Comparison of ENCODE assay signal across 23 mouse cellular contexts in genomic region chr13:4046841-4047240, GRCm38 (mm10).
"Had no signal": no experiment of that assay in that cellular context is flagged by ENCODE, and none has a peak within 500 bp of the region (broad histone marks: within the 10 kb centered on the region; RNA-seq: fewer than 3 reads in every experiment).

No protein-coding gene starts in this region.

- H3K4me3 ChIP-seq: heart, adult 2 months; heart, embryonic 13.5 days; heart, embryonic 15.5 days; hindbrain, embryonic 13.5 days; hindbrain, embryonic 15.5 days; kidney, embryonic 15.5 days; limb, embryonic 13.5 days; limb, embryonic 15.5 days; liver, embryonic 13.5 days had no signal

- H3K4me1 ChIP-seq: heart, embryonic 13.5 days; heart, embryonic 15.5 days; hindbrain, embryonic 13.5 days; hindbrain, embryonic 15.5 days; kidney, embryonic 15.5 days; limb, embryonic 13.5 days; limb, embryonic 15.5 days; liver, embryonic 13.5 days had no signal

- H3K27ac ChIP-seq: heart, adult 2 months; heart, embryonic 13.5 days; heart, embryonic 15.5 days; hindbrain, embryonic 13.5 days; hindbrain, embryonic 15.5 days; hindbrain, postnatal 0 days; kidney, embryonic 15.5 days; kidney, postnatal 0 days; limb, embryonic 13.5 days; limb, embryonic 15.5 days; liver, embryonic 13.5 days had no signal

- DNase-seq: gastrocnemius, postnatal 14 days; gastrocnemius, postnatal 36 days; heart, adult 11 months; heart, adult 2 months; heart, postnatal 14 days; heart, postnatal 36 days; kidney, adult 11 months; kidney, adult 2 months; kidney, postnatal 14 days; kidney, postnatal 36 days; layer of hippocampus, adult 9-11 months; layer of hippocampus, postnatal 36 days; left cerebral cortex, postnatal 4 days; liver, embryonic 13.5 days had no signal
